Mouse (Mus musculus) heart, postnatal 36 days (tissue): ENCODE measurements around the gene Ubxn11. TPM values are rescaled to one million over a fixed set of nuclear protein-coding genes. Genes with fewer than 3 reads are reported as not detected.

Experiments
- DNase-seq, 2 experiments: peaks; one replicate each; pipeline ENCODE4 v3.0.0; 2021 to 2022
- intact Hi-C: fragments of 180-260 bp; cut with DNase I; formaldehyde crosslinking; loops from one replicate; pipeline ENCODE4 v1.15.1; 2025
- total RNA-seq, 2 experiments: library from RNA; stranded (reverse); gene quantifications; 2 replicates each; pipeline ENCODE4 v1.2.3; 2021

The Ubxn11 gene
- total RNA-seq, 2 experiments from 2014 or later: 1.6 to 1.9 TPM

DNA sequence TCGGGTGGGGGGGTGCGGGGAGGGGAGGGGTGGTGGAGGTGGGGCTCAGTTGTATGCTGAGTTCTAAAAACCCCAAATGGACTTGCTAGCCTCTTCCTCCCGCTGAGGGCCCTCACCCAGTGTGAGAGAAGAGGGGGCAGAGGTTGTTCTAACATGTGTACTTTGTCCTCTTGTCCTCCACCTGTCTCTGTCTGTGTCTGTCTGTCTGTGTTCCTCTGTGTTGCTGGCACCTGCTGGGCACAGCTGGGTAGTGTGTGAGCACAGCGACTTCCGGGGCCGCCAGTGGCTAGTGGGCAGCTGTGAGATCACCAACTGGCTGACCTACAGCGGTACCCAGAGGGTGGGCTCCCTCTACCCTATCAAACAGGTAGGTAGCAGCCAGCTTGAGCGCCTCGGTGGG, 13.3 kb upstream of the Ubxn11 start:
- no peak for DNase-seq
- intact Hi-C loops: no loop called here

DNA sequence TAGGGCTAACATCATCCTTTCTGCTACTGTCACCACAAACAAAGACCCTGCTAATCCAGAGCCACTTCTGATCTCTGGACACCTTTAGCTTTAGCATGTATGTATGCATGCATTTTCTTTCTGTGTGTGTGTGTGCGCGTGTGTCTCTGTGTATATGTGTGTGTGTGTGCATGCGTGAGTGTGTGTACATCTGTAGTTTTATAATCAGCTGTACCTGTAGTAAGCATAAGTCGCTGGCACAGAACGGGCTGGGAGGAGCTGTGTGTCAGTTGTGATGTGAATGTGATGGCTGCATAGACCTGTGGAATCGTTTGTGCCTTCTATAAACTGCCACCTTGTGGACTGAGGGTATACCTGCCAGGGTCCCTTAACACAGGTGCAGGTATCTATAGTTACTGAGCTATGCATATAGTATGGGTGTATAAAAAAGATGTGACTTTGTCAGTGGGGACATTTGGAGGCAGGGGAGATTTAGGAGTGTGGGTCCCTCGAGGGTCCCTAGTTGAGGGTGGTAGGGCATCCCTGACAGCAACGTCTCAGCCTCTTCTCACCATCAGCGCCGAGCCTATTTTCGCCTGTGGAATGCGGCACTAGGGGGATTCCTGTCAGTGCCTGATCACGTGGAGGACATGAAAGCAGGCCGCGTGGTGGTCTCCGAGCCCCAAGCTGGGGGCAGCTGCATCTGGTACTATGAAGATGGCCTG, 11.7 kb upstream of the Ubxn11 start:
- intact Hi-C loops: loop anchor here (2.0 kb wide), 1 partner anchor 76 kb away; no protein-coding TSS in a partner anchor
- DNase-seq: no peak

DNA sequence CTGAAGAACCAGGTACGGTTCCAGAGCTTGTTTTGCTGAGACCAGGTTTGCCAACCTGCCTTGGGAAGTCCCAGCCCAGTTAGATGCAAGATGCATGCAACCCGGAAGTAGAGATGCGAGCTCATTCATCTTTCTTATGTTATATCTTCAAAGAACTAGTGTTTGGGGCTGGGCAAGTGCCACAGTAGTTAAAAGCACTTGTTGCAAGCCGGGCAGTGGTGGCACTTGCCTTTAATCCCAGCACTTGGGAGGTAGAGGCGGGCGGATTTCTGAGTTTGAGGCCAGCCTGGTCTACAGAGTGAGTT, 11.2 kb upstream of the Ubxn11 start:
- intact Hi-C loops: loop anchor here (2.0 kb wide), 1 partner anchor 76 kb away; no protein-coding TSS in a partner anchor
- DNase-seq: no peak

DNA sequence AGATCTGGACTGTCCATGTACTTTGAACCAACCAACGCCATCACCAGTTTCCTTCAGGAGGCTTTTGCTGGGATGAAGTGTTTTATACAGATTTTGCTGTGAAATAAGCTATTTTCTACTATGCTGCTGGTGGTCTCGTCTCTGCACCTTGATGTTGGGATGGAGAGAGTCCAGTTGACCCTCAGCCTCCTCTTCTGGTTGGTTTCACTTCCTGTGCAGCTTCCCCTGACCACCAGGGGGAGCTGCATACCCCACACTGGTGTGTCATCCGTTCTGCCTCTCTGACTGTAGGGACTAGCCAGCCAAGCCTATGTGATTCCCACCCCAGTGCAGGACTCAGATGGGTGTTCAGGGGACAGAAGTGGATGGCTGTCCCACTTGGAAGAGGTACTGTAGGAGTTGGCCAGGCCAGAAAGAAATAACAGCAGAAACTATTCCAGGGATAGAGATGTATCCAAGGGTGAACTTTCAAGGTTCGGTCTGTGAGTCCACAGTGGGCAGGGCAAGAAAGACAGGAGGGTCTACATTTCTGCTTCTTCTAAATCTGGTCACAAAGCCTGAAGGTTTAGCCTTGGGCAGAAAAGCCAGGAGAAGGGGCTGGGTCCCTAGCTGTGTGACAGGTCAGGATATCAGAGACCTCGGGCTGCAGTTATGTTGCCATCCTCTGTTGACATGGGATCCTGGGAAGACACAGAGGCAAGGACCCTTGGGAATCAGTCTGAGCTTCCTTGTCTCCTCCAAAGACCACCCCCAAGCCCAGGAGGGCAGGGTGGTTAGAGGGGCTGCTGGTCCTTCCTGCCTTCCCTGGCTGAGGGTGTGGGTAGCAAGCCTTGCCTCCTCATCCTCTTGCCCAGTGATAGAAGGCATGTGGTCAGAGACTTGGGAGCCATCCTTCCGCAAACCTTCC, 9.7 kb upstream of the Ubxn11 start:
- intact Hi-C loops: no loop called here
- peak; percentile 59 to 63 for DNase-seq

DNA sequence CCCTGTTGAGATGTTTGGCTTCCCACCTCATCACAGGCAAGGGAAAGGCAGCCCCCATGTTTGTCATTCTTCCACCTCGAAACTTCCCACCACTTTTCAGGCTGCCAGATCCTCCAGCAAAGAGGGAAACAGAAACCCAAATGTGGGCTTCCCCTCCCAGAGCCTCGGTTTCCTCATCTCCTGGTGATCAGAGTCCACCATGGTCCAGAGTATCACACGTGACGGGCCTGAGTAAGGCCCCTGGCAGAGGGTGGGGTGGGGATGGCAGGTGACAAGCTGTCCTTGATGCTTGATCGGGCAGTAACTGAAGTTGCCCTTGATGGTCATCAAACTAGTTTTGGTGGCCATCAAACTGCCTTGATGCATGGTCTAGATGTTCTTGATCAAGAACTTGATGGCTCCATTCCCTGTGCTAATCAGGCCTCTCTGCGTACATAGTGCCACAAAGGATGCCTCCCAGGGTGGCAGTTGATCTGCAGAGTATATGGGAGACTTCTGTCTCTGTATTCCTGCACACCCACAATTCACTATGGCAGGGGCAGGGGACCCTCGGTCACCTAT, 8.3 kb upstream of the Ubxn11 start:
- DNase-seq: no peak
- intact Hi-C loops: no loop called here

DNA sequence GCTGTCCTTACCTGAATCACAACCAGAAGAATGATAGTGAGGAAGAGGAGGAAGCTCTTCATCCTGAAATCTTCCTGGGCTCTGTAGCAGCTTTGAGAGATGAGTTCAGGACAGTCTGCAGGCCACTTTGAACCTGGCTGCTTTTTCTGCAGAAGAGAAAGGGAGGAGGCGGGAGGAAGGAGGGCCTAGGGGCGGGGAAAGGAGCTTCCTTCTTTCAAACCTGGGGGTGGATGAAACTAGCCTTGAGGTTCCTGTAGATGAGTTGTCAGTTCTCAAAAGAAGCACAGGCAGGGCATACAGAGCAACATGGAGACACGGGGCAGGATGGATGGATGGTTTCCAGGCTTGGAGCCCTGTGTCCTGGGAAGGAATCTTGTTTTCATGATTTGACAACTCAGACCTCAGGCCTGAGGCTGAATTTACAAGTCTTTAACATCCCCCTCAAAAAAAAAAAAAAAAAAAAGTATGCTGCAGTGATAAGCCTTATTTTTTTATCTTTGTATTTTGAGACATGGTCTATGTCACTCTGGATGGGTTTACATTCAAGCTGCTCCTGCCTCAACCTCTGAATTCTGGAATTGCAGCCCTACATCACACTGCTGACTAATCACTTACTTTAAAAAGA, 7.3 kb upstream of the Ubxn11 start, which contains the start of gene Cd52:
Gene Cd52 (minus strand): TSS at position 160 of the 625 bp plus-strand sequence.
- intact Hi-C loops: no loop called here
- peak in 1 of 2 experiments; percentile 31 for DNase-seq

DNA sequence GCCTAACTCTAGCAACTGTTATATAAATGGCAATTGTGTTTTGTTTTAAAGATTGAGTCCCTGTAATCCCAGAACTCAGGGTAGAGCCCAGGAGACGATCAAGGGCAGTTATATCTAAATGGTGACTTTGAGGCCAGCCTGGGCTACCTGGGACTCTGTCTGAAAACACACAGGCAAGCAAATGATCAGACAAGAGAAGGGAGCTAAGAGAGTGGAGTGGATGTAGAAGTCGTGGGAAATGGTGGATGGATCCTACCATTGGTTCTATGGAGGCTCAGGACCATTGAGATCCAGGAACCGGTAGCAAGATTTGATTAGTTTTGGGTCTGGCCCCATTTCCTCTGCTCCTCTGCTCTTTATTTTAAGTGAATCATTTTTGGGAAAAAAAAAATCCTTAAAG, 6.2 kb upstream of the Ubxn11 start:
- intact Hi-C loops: no loop called here
- DNase-seq: no peak

DNA sequence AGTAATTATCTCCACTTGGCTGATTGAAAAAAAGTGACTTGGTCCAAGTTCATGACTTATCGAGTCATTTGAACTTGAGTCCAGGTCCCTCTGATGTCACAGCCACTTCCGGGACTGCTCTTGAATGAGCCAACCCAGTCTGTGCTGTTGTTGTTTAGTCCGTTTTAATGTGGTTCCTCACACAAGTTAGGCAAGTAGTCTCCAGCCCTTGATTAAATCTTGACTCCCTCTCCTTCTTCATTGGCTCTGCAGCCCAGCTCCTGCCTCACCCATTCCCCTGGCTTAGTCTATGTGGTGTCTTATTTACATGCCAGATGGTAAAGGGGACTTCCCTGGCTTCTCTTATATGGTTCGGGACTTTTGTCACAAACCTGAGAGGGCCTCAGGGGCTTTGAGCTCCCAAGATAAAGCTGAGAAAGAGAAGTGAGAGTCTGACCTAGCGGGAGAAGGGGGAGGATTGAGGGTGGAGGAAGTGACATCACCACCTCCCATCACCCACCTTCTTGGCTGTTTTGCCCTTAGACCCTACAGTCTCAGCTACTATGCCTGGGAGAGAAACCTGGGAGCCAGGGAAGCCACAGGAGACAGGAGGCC, 5.3 kb upstream of the Ubxn11 start:
- DNase-seq: no peak
- intact Hi-C loops: no loop called here

DNA sequence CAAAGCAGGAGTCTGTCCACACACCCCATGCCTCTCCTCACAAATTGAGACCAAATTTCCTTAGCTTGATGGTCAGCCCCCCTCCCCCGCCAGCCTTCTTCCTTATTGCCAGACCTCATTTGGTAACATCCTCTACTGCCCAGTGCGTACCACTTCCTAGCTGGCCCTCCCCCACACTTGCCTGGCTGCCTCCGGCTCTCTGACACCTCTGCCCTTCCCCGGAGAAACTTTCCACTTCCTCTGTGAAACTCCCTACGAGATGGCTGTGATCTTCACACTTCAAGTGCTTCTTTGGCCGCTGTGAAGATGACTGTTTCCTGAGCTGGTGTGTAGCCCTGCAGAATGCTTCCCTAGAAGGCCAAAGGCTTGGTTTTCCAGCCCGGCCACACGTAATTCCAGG, 3.7 kb upstream of the Ubxn11 start:
- DNase-seq: no peak
- intact Hi-C loops: no loop called here

DNA sequence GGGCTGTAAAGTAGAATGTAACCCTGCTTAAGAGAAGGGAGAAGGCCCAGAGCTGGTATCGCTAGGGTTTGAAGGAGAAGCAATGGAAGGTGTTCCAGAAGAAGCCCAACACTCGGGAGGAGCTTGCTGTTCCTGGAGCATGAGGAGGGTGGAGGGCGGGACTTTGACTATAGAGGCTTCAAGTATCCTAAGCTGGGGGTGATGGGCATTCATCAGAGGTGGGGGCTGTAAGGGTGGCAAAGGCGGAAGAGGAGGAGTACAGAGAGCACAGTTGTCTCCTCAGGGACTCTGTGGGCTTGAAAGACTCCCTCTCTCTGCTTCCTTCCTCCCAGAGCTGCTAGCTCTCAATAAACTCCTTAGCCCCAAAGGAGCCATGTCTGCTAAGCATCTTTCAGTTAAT, 2.1 kb upstream of the Ubxn11 start:
- no peak for DNase-seq
- intact Hi-C loops: no loop called here

DNA sequence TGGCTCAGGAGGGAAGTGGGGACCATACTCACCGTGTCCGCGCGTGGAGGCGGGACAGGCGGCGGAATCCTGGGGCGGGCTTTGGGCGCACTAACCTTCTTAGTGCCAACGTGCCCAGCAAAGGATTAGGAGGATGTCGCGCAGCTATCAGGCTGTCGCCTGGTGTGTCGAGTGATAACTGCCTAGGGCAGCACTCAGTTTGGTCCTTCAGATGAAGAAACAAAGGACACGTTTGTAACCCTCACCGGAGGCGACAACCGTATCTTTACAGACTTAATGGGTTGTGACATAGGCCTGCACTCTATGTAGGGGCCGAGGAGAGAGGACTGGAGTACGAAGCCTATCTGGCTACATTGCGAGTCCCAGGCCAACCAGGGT, 361 bp downstream of the Ubxn11 start:
- intact Hi-C loops: no loop called here
- no peak for DNase-seq

DNA sequence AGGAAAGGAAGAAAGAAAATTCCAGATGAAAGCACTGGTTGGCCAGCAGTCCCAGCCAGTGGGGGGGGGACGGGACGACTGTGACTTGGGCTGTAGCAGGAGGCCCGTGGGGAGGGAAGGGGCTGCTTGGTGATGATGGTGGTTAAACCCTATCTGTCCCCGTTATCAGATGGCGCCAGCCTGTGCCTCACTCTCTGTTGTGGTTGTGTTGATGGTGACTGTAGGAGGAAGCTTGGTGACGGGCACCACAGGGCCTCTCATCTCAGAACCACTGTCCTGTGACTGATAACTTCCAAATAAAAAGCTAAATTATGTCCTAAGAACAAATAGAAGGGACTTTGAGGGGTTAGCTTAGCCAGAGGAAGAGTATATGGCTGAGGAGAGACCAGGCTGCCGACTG, 3.7 kb downstream of the Ubxn11 start:
- no peak for DNase-seq
- intact Hi-C loops: no loop called here

DNA sequence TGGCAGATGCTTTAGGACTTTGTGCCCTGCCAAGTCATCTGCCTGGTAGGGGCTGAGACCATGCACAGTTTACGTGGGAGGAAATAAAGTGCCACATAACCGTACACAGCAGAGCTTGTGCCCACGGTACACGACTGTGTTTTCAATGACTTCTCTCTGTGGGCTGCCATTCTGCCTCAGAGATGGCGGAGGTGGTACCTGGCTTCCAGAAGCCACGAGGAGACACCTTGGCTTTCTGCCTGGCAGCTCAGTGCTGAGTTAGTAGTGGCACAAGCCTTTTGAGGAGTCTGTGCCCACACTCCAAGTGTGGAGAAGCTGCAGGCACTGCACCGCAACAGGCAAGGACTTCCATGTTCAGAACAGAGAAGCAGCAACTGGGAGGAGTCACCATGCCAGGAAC, 5.4 kb downstream of the Ubxn11 start:
- intact Hi-C loops: no loop called here
- no peak for DNase-seq

DNA sequence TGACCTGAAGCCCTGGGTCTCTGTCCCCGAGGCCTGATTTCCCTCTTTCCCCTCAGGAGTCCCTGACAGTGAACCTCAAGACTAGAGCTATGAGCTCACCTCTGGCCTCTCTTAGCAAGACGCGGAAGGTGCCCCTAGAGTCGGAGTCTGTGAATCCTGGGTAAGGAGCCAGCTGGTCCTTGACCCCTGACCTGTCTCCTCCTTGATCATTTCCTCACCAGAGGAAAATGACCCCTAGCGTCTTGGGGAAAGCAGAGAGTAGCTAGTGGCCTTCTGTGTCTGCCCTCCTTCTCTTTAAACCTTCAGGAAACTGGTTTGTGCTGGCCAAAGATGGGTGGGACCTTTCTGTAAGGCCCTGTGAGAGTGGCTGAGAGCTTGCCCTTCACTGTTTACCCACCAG, 5.8 kb downstream of the Ubxn11 start:
- no peak for DNase-seq
- intact Hi-C loops: no loop called here

DNA sequence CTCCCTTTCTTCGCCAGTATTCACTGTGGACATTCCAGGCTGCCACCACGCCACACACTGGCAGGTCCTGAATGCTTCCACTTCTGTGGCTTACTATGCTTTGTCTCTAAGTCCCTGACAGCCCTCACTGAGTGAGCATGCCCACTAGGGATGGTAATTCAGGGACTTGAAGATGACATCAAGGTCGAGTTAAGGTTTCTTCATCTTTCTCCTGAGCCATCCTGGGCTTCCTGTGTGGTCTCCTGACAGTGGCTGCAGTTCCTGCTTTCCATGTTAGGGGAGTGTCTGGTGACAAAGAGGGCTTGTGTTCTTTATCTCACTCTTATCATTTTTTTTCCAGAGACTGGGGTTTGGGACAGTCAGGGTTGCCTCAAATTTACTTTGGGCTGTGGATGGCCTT, 8.3 kb downstream of the Ubxn11 start:
- no peak for DNase-seq
- intact Hi-C loops: no loop called here

DNA sequence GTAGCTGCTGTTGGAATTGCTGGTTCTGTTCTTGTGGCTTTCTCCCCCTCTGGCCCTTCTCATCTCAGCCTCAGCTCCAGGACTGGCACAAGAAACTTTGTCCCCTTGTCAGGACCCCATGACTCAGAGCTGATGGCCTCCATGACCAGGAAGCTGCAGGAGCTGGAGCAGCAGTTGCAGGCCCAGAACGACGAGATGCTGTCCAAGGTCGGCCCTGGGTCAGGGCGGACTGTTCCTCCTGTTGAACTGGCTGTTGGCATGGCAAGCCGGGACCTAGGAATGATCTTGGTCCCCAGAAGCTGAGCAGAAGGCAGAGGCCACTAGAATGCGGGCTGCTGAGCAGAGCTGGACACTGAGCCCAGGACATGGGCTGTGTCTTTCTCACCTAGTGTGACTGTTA, 10.0 kb downstream of the Ubxn11 start:
- DNase-seq: no peak
- intact Hi-C loops: no loop called here

DNA sequence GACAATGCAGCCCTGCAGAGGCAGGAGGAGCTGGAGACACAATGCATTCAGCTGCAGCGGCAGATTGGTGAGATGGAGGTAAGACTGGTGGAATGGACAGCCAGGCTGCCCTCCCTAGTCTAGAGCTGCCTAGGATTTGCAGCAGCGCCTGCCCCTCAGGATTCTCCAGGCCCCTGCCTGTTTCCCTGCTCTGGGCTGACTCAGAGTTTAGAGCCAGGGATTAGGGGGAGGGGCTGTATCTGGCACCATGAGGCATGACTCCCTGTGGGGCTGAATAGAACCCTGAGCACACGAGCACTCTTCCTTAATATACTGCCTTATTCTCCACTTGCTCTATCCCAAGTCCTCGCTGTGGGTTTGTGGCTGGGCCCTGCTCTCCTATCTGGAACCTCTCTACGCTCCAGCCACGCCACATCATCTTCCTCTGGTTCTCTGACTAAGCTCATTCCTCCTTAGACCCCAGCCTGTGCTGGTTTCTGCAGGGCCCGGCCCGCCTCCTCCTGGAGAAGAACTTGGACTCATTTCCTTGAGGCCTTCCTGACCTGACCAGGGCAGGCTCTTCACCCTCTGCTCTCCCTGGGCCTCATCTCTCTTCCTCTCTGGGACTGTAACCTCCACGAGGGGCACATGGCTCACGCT, 11.1 kb downstream of the Ubxn11 start:
- no peak for DNase-seq
- intact Hi-C loops: no loop called here

DNA sequence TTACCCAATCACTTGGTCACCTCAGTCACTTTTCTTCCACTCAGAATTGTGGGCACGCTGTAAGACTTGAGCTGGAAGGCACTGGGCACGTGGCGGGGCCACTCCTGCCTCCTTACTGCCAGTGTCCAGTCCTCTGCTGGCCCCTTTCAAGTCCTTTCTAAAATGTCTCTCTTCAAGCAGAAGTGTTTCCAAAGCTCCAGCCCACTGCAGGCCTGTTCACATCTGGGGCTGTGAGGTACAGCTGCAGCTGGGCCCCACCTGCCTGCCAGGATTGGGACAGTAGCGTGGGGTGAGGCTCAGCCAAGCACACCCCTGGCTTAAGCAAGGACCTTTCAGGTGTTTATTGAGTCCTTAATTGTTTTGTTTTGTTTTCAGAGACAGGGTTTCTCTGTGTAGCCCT, 11.7 kb downstream of the Ubxn11 start:
- intact Hi-C loops: no loop called here
- no peak for DNase-seq

DNA sequence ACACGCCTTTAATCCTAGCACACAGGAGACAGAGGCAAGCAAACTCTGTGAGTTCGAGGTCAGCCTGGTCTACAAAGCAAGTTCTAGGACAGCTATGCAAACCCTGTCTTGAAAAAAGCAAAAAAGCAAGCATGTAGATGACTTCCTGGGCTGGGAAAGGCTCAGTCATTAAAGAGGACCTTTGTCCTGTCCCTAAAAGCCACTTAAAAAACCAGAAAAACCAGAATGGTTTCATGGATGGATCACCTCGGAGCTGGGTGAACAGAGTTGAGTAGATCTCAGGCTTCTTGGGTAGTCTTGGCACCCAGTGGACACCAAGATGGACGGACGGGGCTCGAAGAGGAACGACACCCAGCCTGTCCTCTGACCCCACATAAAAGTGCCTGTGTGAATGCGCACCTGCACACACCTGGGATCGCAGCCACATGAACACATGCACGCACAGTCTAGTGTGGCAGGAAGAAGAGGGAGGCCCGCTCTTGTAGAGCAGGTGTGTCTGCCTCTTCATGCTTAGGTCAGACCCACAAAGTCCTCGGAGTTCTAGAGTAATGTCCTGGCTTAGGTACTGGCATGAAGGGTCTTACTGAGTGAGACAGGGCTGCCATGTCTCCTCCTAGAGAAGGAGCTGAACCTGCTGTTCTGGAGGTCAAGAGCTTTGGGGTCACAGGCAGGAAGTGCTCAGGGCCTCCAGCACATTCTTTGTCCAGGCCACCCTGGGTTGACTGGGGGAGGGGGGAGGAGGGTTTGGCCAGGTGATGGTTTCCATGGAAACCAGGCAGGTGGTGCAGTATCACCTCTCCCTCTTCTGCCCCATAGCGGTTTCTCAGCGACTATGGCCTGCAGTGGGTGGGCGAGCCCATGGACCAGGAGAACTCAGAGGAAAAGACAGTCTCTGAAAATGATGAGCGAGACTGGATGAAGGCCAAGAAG, 13.1 kb downstream of the Ubxn11 start:
- intact Hi-C loops: no loop called here

More for the DNA sequence above, 13.1 kb downstream of the Ubxn11 start:
- DNase-seq: no peak
